8 mouse cellular contexts compared by ENCODE assay signal in genomic region chr7:112400175-112400574, GRCm38 (mm10). TPM values are rescaled to one million over a fixed set of nuclear protein-coding genes. Genes with fewer than 3 reads are reported as not detected.
DNase-seq lines count a peak whose midpoint lies in the region; ATAC-seq lines count a peak whose summit lies in the region.

No protein-coding gene starts in this region.

- H3K4me3 ChIP-seq in heart, embryonic 11.5 days (ENCODE audit: low read depth, low read length) = no peak overlapping the region
- no peak overlapping the region for H3K4me3 ChIP-seq in forebrain, embryonic 13.5 days

- WGBS in heart, embryonic 11.5 days (ENCODE audit: insufficient replicate concordance) = 47% methylated on average over 6 of the region's 6 CpGs
- 45% methylated on average over 6 of the region's 6 CpGs for WGBS in forebrain, embryonic 13.5 days

- ATAC-seq in heart, embryonic 11.5 days (replicated peaks; ENCODE audit: insufficient number of reproducible peaks, low FRiP score, low TSS enrichment) = no peak
- peak; percentile 61; the same call in 1 of the 2 replicates for ATAC-seq in cerebellum, adult (ENCODE audit: insufficient number of reproducible peaks, low FRiP score, low TSS enrichment)
- ATAC-seq in forebrain, embryonic 13.5 days = peak; percentile 57; the same call in 1 of the 2 replicates

- H3K9ac ChIP-seq in heart, embryonic 11.5 days (ENCODE audit: low read depth, low read length) = no peak overlapping the region
- H3K9ac ChIP-seq in forebrain, embryonic 13.5 days = no peak overlapping the region

- no peak overlapping the region for H3K4me2 ChIP-seq in heart, embryonic 11.5 days
- H3K4me2 ChIP-seq in forebrain, embryonic 13.5 days = no peak overlapping the region

- H3K4me1 ChIP-seq in heart, embryonic 11.5 days (ENCODE audit: control insufficient read depth, insufficient read depth, low read length) = 0 out of 2 replicates have a peak, but pooled peaks cover 3% of the 10 kb centered on the region
- H3K4me1 ChIP-seq in forebrain, embryonic 13.5 days = peaks cover 15% of the 10 kb centered on the region

- DNase-seq in heart, adult 18-20 months = peak; percentile 70 to 84
- DNase-seq in heart, postnatal 4 days = peak; percentile 89
- DNase-seq in layer of hippocampus, adult 8-10 months (ENCODE audit: low spot score in 2 of 2) = peak; percentile 43 to 72
- DNase-seq in lung, postnatal 4 days = peak; percentile 79 to 83
- peak; percentile 88 for DNase-seq in right cerebral cortex, postnatal 4 days

- H3K9me3 ChIP-seq in heart, embryonic 11.5 days (replicated peaks; ENCODE audit: control insufficient read depth, low read length) = no peaks in the 10 kb centered on the region
- H3K9me3 ChIP-seq in forebrain, embryonic 13.5 days (replicated peaks) = no peaks in the 10 kb centered on the region

- no peaks in the 10 kb centered on the region for H3K27me3 ChIP-seq in heart, embryonic 11.5 days (ENCODE audit: control insufficient read depth, insufficient read depth, low read length)
- H3K27me3 ChIP-seq in forebrain, embryonic 13.5 days = peaks cover 29% of the 10 kb centered on the region

- H3K36me3 ChIP-seq in heart, embryonic 11.5 days (ENCODE audit: control insufficient read depth, insufficient read depth, low read length) = no peaks in the 10 kb centered on the region
- no peaks in the 10 kb centered on the region for H3K36me3 ChIP-seq in forebrain, embryonic 13.5 days (ENCODE audit: poor library complexity, severe bottlenecking)

- no peak overlapping the region for H3K27ac ChIP-seq in heart, embryonic 11.5 days (ENCODE audit: low read depth, low read length)
- no peak overlapping the region for H3K27ac ChIP-seq in forebrain, embryonic 13.5 days

RNA-seq across cellular contexts. Expression of gene Parva, which starts 27.1 kb away (rescaled TPM):
- 10 to 100 TPM; 38.9 to 42.8 TPM for total RNA-seq in heart, adult 18-20 months (2021)
- polyA plus RNA-seq in heart, embryonic 11.5 days (2014; fragmentation: Nextera tagmentation; extraction: Ambion mirVana) = 83.3 and 93.3 TPM in 2 replicates
- polyA plus RNA-seq in forebrain, embryonic 13.5 days (2015; fragmentation: Nextera tagmentation; extraction: Ambion mirVana) = 27.6 and 31.9 TPM in 2 replicates
- total RNA-seq in heart, postnatal 4 days (2021) = 100 to 1,000 TPM; 115 to 118 TPM
- total RNA-seq in layer of hippocampus, adult 8-10 months (2022) = 10 to 100 TPM; 46.5 to 50.9 (median 50.4) TPM
